Mouse (Mus musculus): Measurements from ENCODE around the gene Gck.

- no peak for TF ChIP-seq CTCF (IDR thresholded peaks at IDR 0.05; ENCODE audit: insufficient read depth, low read depth, low read length)
- TF ChIP-seq POLR2A (IDR thresholded peaks at IDR 0.05; ENCODE audit: insufficient read depth, low read depth, low read length) = no peak
Observed at GRCm38 (mm10) chr11:5968223-5968622, 18.3 kb upstream of the Gck start.
